Mouse (Mus musculus): Measurements from ENCODE around the gene Scaf8.
A peak's percentile ranks its signal among the peaks of the same experiment; 100 is the strongest.

The Scaf8 gene

GRCm38 (mm10) chr17:3207529-3208240, 92.9 kb downstream of the Scaf8 start:
- no peak for DNase-seq (ENCODE audit: low spot score in 2 of 2)

DNA sequence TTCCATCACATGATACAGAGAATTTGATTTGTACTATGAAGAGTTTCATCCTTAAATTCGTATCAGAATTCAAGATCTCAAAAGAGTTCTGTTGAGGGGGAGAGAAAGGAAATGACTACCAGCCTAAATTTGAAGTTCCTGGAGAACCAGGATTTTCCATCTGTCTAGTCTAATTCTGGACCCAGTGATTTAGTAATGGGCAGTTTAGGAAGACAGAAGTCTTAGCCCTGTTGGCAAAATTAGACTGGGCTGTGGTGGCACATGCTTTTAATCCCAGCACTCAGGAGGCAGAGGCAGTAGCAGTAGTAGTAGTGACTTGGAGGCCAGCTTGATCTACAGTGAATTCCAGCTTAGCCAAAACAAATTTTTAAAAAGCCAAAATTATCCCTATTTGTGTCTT, 93.7 kb downstream of the Scaf8 start:
- no peak for DNase-seq (ENCODE audit: low spot score in 2 of 2)

DNA sequence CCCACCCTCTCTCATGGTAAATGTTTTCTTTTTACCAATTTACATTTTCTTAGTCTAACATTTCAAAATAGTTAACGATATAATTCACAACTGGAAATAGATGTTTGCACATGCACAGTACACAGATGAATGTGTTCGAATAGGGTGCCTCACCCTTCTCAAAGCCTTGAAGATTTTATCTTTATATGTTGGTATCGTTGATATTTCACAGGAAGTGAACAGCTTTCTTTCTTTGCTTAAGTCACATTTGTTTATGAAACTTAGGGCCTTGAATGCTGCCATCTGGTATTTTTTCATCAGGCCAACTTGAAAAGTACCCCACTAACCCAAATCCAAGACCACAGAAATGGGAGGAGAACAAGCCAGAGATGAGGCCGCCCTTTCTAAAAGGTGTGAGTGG, 94.8 kb downstream of the Scaf8 start:
- no peak for DNase-seq (ENCODE audit: low spot score in 2 of 2)

GRCm38 (mm10) chr17:3210134-3210533, 95.4 kb downstream of the Scaf8 start:
- DNase-seq (ENCODE audit: low spot score in 2 of 2) = no peak

- no peak for DNase-seq (ENCODE audit: low spot score in 2 of 2)
Observed at GRCm38 (mm10) chr17:3212105-3212504, 97.3 kb downstream of the Scaf8 start.

DNA sequence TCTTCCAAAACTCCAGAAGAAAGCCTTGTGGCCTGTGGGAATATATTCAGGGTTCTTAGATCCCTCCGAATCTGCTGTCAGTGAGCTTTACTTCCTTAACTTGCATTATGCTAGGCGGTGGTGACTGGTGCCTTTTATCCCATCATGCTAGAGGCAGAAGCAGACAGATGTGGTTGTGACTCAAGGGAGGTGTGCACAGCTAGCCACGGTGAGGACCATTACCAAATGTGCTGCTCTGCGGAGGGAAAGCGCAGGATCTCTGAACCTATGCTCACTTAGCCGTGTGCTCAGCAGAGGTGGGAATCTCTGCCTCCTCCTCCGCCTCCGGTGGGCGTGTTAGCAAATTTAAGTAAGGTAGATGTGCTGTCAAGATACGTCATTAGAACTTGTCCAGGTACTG, 98.1 kb downstream of the Scaf8 start:
- no peak for DNase-seq (ENCODE audit: low spot score in 2 of 2)

- DNase-seq (ENCODE audit: low spot score in 2 of 2) = no peak
Observed at GRCm38 (mm10) chr17:3214852-3215251, 100.1 kb downstream of the Scaf8 start.

- no peak for DNase-seq (ENCODE audit: low spot score in 2 of 2)
Observed at GRCm38 (mm10) chr17:3217023-3217422, 102.3 kb downstream of the Scaf8 start.

DNA sequence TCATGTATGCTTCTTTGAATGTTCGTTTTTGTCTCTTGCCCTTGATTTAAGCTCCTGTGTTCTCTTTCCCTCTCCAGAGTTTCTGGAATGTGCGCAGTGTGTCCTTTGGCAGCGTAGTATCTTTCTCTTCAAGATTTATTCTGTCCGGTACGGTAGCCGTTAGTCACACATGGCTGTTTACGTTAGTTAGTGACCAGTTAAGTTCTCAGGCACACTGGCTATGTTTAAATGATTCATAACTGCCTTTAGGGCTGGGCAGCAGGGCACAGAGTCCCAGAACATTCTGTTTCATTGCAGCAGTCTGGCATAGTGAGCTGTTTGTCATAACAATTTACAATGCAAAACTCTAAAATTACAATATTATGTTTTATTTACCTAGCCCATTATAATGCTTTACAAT, 103.6 kb downstream of the Scaf8 start:
- DNase-seq (ENCODE audit: low spot score in 2 of 2) = no peak

GRCm38 (mm10) chr17:3218916-3219315, 104.1 kb downstream of the Scaf8 start:
- no peak for DNase-seq (ENCODE audit: low spot score in 2 of 2)

DNA sequence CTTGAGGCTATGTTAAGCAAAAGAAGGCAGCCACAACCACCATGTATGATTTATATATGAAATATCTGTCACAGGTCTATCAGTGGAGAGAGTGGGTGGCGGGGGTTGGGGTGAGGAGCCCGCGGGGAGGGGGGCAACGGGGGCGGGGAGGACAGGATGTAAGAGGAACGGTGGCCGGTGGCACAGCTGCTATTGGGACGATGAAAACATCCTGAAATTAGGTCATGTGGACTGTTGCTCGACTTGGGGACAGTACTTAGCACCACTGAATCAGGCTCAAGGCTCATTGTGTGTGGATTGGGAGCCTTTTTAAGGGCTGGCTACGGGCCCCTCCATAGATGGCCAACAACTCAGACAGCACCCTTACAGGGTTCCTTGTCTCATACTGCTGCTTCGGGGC, 105.4 kb downstream of the Scaf8 start:
- no peak for DNase-seq (ENCODE audit: low spot score in 2 of 2)

GRCm38 (mm10) chr17:3223071-3223470, 108.3 kb downstream of the Scaf8 start:
- no peak for DNase-seq (ENCODE audit: low spot score in 2 of 2)

DNA sequence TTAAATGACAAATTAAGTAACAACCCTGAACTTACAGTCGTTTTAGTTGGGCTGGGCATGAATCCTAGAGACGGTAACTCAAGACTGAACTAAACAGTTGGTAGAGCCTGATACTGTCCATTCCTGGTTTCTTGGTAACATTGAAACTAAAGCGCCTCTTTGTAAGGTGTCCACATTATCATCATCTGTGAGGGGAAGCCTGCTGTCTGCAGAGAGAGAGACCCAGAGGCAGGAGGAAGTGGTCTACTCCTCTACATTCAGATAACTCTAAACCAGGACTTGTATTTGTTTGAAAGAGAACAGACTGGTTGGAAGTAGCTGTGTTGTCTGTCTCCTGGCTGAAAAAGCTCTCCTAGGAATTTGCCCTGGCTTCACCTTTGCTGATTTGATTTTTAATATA, 108.9 kb downstream of the Scaf8 start:
- DNase-seq (ENCODE audit: low spot score in 2 of 2) = no peak

DNA sequence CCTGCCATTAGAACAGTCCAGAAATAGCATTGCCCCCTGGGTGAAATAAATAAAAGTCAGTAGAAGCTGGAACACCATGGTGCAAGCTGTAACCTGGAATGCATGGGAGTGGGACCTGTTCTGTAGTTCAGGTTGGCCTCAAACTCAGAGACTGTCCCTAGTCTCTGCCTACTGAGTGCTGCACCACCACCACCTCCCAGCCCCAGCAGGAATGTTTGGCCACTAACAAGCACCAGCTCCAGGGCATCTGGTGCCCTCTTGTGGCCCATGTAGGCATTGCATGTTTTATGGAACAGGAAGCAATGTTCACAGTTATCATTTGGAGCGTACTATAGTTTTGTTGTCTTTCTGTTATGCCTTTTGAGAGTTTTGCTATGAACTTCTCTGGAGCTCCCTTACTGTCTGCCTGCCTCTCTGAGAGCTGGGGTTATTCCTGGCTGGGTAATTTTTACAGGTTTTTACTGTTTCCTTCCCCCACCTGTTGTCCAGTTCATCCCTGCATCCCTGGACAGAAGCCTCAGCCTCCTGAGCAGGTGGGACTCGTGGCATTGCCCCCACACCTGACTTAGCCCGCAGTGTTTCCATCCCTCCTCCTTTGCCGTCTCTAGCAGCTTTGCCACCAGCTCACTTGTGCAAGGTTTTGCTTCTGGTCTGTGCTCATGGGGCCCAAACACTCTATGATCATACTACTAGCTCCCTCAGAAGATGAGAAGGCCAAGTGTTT, 109.8 kb downstream of the Scaf8 start:
- peak; percentile 65 to 78 for DNase-seq (ENCODE audit: low spot score in 2 of 2)

DNA sequence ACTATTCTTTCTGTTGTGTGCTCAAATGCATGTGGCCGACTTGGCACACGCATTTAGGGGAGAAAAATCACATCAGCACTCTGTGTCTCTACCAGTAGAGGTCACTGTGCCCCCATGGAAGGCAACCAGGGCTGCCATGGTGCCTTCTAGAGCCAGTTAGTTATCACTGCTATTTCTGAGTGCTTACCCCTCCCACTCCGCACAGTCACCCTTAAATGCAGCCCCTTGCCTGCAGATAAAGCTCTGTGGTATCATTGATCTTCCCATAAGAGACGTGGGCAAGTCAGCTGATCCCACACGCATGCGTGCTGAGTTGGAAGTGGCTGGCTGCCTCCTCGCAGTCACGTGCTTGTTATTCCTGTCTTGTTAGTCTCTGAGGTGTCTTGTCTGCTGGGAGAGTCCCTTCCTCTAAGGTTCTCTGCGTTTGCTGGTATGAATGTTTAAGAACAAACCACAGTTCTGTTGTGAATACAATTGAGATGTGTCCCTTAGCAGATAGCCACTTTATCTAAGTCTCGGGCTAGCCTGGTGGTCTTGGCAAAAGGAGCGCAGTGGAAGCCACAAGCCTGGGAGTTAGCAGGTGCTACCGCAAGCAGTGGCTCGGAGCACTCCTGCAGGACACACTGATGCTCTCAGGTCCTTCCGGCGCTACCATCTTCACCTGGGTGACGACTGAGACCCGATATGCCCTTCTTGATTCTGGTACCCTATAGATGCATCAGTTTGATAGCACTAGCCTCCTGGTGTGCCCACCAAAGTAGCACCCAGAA, 115.6 kb downstream of the Scaf8 start:
- peak; percentile 24 to 39 for DNase-seq (ENCODE audit: low spot score in 2 of 2)

DNA sequence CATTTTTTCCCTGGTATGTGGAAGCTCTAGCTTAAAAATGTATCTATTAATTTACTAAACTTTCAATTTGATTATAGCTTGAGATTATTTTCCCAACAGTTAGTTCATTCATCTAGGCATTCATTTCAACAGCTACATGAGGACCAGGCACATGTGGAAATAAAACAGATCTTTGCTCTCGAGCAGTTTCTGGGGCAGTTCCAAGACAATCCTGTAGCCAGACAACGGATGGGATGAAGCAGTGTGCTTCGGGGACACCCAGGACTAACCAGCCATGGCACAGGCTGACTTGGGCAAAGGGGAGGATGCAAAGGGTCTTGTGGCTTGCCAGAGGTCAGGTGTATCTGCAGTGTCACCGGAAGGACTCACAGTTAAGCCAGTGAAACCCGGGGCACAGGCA, 117.9 kb downstream of the Scaf8 start:
- DNase-seq (ENCODE audit: low spot score in 2 of 2) = no peak

GRCm38 (mm10) chr17:3243672-3244071, 128.9 kb downstream of the Scaf8 start:
- DNase-seq (ENCODE audit: low spot score in 2 of 2) = no peak

GRCm38 (mm10) chr17:3244881-3245739, 130.3 kb downstream of the Scaf8 start:
- no peak for DNase-seq (ENCODE audit: low spot score in 2 of 2)

DNA sequence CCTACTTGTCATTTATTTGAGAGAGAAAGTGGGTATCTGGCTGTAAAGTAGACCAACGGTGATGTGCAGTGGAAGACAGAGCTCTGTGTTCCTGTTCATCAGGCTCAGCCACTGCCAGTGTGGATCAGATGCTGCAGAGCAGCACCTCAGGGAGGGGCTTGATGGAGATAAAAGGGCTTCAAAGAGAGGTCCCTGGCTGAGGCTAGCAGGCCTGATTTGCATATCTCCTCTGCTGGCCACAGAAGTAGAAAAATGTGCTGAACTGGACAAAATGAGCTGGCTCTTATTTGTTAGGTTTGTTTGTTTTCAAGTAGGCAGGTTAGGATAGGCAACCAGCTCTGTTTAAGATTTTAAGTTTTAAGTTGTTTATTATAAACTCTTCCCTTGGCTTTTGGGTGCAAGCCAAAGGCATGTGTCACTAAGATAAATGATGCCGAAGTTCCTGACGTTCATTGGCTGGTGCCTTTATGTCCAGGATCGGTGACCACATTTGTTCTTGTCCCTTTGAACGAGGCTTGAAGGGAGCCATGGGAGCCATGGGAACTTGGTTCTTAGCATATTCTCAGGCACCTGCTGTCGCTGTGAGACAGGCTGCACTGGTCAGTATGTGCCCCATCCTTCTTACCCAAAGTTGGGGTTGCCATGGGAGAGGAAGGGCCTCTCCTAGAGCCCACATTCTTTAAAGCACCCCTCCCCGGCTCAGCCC, 132.0 kb downstream of the Scaf8 start:
- DNase-seq (ENCODE audit: low spot score in 2 of 2) = no peak

All from natural killer cell, adult 2 months (primary cell).